Mouse (Mus musculus) testis, adult 2 months (tissue): ENCODE results near the gene Slc35b3.

Experiments used
- CTCF ChIP-seq: fragments of 200-500 bp; IDR thresholded peaks from 2 replicates; pipeline ENCODE4 v1.5.1; 2012; ENCODE audit warnings: low read depth, mild to moderate bottlenecking, inconsistent platforms, low read length, moderate library complexity; ENCODE audit not compliant: control insufficient read depth, insufficient read depth, insufficient replicate concordance
- POLR2A ChIP-seq: fragments of 200-500 bp; IDR thresholded peaks from 2 replicates; pipeline ENCODE4 v1.6.1; 2012; ENCODE audit warnings: low read depth, mild to moderate bottlenecking, inconsistent platforms, low read length, moderate library complexity; ENCODE audit not compliant: control insufficient read depth

- TF ChIP-seq CTCF (no peak), POLR2A (no peak)
These were observed 19.4 kb downstream of the Slc35b3 start for GRCm38 (mm10) chr13:38941280-38941679.
